Mouse (Mus musculus) adrenal gland, postnatal 36 days (tissue): Measurements from ENCODE around the gene Galntl6. TPM values are rescaled to one million over a fixed set of nuclear protein-coding genes. Genes with fewer than 3 reads are reported as not detected.
"Not testable (repeated sequence)": the region's sequence is repeated elsewhere in the genome, so short reads cannot be mapped to it uniquely, and the experiment has no call there.

Source experiments
- DNase-seq, 2 experiments: peaks; one replicate each; pipeline ENCODE4 v3.0.0; 2021; ENCODE audit warnings: mixed read lengths in 1 of 2
- total RNA-seq, 2 experiments: library from RNA; stranded (reverse); gene quantifications; 2 replicates each; pipeline ENCODE4 v1.2.3; 2021

The Galntl6 gene
- total RNA-seq, 2 experiments from 2014 or later = 0.30 TPM; not detected in 1

DNA sequence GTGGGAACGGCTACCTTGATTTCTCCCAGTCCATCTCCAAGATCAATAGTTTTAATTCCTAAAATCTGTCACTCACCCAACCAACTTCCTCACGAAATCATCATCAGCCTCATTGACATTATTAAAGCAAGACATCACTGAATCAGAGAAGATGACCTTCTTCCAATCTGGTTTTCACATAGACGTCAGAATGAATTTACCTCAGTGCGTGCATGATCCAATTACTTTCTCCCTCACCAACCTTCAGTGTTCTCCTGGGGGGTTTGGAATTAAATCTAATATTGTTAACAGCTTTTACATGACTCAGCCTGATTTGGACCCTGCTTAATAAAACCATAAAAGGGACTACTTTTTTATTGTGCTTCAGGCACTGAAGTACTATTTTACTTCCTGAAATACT, 307.7 kb downstream of the Galntl6 start:
- DNase-seq = no peak

DNA sequence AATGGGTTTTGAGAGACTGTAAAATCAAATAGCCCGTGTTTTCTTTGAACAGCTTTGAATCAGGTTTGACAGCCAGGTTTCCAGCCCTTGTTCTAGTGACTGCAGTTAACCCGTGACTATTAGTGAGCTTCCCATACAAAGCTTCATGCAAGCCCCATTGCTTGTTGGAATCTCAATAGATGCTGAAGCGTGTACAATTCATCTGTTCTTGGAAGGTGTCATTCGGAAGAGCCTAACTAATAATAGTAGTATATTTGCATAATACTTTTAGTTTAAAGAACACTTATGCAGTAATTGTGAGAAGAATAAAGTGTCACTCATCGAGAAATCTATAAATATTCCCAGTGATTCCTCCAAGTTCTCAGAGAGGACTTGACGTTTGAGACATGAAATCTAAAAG, 314.6 kb downstream of the Galntl6 start:
- DNase-seq = no peak

- no peak for DNase-seq
Measured at GRCm38 (mm10) chr8:58575346-58575745, 337.1 kb downstream of the Galntl6 start.

DNA sequence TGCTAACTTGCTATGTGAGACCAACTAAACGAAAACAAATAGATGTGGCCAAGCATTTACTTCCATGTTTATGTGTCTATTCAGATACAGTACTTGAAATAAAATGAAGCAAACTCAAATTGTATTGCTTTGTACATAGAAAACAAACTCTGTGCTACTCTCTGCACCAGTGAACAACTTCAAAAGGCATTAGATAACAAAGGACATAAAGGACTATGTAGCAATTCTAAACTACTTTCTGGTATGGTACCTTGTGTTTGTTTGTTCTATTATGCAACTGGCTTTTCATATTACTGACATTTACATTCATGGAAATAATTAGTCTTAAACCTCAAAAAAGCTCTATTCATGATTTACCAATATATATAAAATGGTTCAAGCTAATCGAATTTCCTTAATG, 344.4 kb downstream of the Galntl6 start:
- no peak for DNase-seq

GRCm38 (mm10) chr8:58566115-58566514, 346.3 kb downstream of the Galntl6 start:
- DNase-seq = no peak

DNA sequence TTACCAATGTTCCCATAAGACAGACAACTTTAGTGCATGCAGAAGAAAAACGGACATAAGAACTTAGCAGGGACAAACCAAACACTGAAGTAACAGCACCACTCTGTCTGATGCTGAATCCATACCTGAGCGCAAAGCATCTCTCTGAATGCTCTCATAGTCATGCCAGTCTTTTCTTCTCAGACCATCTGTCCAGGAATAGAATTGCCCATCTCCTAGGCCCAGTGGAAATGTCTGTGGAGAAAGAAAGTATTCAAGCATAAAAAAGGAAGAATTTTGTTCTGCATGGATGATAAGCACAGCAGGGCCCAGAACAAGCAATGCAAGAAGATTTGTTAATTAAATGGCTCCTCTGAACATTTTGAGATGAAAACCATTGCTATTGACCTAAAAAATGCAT, 376.7 kb downstream of the Galntl6 start:
- no peak for DNase-seq

DNA sequence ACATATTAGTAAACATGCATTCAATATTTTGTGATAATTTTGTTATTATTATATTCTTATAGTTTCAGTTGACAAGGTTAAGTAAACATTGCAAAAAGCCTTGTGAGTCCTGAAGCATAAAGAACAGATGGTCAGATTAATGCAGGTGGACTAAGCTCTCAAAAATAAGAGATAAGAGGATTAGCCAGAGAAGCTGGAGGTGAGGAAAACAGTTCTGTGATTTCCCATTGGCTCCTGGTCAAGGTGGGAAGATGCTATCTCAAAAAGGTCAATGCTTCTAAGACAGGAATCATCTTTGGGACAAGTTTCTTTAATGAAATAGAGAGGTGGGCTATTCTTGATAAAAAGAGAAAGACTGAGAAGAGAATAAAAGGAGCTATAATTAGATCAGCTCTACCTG, 377.8 kb downstream of the Galntl6 start:
- DNase-seq = no peak

GRCm38 (mm10) chr8:58523443-58523842, 389.0 kb downstream of the Galntl6 start:
- DNase-seq = no peak

- DNase-seq = no peak
Measured at GRCm38 (mm10) chr8:58521932-58522331, 390.5 kb downstream of the Galntl6 start.

GRCm38 (mm10) chr8:58510516-58510915, 401.9 kb downstream of the Galntl6 start:
- DNase-seq = no peak

DNA sequence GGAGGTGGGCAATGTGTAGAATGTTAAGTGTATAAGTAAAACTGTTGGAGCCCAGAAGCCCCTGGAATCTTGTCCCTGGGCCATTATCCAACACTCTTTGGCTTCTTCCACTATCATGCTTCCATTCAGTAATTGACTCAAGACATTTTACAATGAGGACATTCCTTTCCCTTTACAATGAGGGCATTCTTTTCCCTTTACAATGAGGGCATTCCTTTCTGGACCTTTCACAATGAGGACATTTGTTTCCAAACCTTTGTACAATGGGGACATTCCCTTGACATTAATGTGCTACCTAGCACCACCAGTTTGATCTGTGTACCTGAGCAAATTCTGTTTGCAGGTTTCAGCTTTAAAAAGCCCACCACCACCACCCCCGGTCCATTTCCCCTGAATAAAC, 403.4 kb downstream of the Galntl6 start:
- DNase-seq = no peak

DNA sequence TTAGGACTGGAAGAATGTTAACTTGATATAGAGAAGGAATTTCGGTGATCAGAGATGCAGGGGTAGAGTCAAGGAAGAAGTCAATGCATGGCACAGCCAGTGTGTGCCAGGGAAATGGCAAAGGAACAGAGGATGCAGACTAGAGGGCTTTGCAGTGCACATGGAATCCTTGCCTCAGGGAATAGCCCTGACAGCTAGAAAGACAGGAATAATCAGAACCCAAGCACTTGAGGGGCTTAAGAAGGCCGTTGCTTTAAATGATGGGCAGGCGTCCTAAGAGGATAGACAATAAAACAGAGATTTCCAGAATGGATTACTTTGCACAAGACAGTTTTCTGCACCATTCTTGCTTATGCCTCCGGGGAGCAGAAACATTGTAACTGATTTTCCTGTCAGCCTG, 425.3 kb downstream of the Galntl6 start:
- DNase-seq = no peak

DNA sequence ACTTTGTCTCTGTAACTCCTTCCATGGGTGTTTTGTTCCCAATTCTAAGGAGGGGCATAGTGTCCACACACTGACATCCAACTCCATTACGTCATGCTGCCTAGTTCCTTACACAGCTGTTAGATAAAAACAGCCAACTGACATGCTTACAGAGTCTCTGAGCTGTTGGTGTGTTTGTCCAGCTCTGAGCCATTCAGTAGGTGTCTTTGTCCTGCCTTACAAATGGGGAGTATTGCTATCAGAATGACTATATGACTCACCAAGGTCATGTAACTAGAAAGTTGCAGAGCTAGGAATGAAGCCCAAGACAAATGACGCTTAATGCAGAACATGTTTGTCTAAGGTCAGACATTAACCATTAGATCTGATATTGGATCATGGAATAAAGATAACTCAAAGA, 449.1 kb downstream of the Galntl6 start:
- not testable (repeated sequence) for DNase-seq

DNA sequence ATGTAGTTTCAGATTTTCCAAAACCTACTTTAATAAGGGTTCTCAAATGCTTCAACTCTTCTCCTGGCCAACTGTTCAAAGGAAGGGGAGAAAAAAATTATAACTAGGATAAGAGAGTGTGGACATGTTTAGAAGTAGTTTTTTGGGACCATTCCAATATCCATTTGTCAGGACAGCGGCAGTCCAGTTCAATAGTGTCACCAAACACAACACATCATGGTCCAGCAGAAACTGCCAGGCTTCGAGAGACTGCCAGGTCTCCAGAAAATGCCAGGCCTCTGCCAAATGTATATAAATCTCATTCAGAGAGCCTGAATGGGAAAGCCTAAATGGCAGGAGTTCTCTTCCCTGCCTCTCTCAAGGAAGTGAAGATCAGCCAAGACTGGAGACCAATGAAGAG, 469.7 kb downstream of the Galntl6 start:
- DNase-seq = no peak

- no peak for DNase-seq
Measured at GRCm38 (mm10) chr8:58418481-58418880, 494.0 kb downstream of the Galntl6 start.

DNA sequence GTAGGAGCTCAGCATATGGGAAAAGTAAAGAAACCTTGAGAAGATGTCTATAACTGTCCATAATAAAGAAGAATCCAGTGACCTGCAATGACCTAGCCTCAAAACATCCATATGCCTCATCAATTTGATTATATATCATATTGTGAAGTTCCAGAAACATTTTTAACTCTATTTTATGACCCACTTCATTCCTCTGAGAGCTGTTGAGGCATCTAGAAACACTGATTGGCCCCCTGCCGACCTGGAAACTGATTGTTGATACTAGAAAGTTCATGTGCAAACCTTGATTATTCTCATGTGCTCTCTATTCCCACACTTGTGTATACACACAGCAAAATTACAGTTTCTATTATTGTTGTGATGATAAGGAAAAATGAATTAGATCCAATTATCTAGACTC, 494.9 kb downstream of the Galntl6 start:
- DNase-seq = no peak

- no peak for DNase-seq
Measured at GRCm38 (mm10) chr8:58396500-58396899, 515.9 kb downstream of the Galntl6 start.

GRCm38 (mm10) chr8:58395879-58396278, 516.6 kb downstream of the Galntl6 start:
- no peak for DNase-seq

- no peak for DNase-seq
Measured at GRCm38 (mm10) chr8:58372389-58372788, 540.1 kb downstream of the Galntl6 start.

DNA sequence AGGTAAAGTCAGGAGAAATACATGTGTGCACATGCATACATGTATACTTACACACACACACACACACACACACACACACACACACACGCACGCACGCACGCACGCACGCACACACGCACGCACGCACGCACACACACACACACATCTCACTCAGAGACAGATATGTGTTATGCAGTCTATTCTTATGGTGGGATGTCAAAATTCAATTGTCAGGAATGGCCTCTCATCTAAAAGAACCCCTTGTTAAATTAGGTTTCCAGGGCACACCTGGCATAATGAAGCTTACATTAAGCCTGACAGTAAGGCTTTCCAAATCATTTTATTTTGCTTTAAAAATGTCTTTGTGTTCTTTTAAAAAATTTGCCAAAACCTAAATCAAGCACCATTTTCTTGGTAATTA, 540.5 kb downstream of the Galntl6 start:
- DNase-seq = no peak

GRCm38 (mm10) chr8:58331151-58331550, 581.3 kb downstream of the Galntl6 start:
- no peak for DNase-seq

DNA sequence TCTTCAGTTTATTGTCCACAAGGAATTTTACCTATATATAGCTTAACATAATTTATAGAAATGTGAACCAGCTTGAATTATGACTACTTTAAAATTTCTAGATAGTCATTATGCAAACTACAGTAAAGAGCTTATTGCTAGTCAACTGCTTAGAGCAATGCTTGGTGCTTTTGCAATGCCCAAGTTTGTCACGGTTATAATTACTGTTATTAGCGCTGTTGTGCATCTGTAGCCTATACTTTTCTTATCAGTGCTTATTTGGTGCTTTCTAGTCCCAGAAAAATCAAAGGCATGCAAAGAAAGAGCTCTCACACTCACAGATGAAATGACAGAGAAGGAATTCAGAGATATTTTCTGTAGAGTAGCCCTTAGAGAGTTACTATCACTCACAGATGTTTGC, 599.0 kb downstream of the Galntl6 start:
- DNase-seq = no peak

DNA sequence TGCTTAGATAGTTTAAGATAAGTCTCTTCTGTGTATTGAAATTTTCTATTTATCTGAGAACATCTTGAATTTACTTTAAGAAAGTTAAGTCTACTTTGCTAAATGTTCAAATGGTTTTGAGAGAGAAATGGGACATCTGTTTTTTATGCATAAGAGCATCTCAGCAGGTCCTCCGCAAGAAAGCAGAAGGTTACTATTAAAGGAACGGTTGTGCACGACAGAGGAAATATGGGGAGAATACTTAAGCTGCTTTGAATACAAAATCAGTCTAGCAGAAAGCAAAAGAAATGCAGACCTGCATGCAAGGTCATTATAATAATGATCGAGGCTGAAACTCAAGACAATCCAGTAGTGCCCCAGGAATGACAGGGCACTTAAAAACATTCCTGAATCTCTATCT, 621.0 kb downstream of the Galntl6 start:
- no peak for DNase-seq

GRCm38 (mm10) chr8:58290080-58290479, 622.4 kb downstream of the Galntl6 start:
- DNase-seq = no peak

DNA sequence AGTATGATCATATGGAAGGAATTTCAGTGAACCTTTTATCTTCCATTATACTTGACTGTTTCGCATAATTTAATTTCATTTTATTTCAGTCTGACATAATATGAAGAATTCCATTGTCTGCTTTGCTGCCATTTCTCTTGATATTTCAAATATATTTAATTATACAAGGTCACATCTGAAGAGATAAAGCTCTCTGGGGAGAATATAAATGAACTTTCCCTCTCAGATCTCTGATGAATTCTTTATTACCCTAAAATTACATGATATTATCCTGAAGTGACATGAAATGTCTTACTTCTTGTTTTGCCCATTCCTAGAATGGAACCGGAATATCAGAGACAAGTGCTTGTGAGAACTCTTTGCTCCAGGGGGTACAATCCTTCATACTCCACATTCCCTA, 647.0 kb downstream of the Galntl6 start:
- no peak for DNase-seq
